Mouse (Mus musculus): ENCODE data around the gene Gcnt2. TPM values are rescaled to one million over a fixed set of nuclear protein-coding genes. Genes with fewer than 3 reads are reported as not detected.
A peak's percentile ranks its signal among the peaks of the same experiment; 100 is the strongest.

Gene Gcnt2
- total and polyA plus RNA-seq, 2 experiments from 2014 or later, result 2.8 to 12.9 TPM

DNA sequence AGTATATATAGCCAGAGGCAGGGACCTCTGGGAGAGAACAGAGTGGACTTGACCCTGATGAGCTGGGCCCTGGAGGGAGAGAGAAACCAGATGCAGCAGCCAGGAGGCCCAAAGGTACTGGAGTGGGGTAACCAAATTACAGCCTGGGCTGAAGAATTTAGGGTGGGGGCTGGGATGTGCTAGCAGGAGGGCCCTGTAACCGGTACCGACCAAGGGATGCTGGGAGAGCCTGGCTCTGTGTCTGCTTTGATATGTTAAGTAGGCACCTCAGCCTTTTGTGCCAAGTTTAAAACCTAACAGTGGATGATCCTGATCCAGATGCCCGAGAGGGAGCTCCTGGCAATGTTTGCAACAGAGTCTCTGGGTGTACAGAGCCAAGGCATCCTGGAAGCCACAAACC, 84.8 kb downstream of the Gcnt2 start:
- Histone ChIP-seq H3K27ac (ENCODE audit: low read depth) (no peak overlapping the region), H3K4me1 (ENCODE audit: control insufficient read depth, insufficient read depth) (peaks cover 24% of the 10 kb centered on the region), H3K9me3 (replicated peaks; ENCODE audit: control insufficient read depth, low read length) (no peaks in the 10 kb centered on the region), H3K36me3 (replicated peaks; ENCODE audit: control insufficient read depth, insufficient read depth, low read length) (no peaks in the 10 kb centered on the region), H3K4me3 (ENCODE audit: low read depth, low read length) (no peak overlapping the region), H3K27me3 (ENCODE audit: control insufficient read depth, insufficient read depth, low read length) (no peaks in the 10 kb centered on the region), H3K9ac (replicated peaks; ENCODE audit: low read depth, low read length) (no peak overlapping the region), H3K4me2 (ENCODE audit: low read depth, low read length) (no peak overlapping the region)
- 22% methylated on average over 3 of the region's 3 CpGs for WGBS
- TF ChIP-seq EP300 (IDR thresholded peaks at IDR 0.05; ENCODE audit: low read depth), result no peak
- no peak for TF ChIP-seq CTCF (IDR thresholded peaks at IDR 0.05; ENCODE audit: low read depth)
- ATAC-seq (ENCODE audit: insufficient read depth, low read depth) (no peak), DNase-seq (ENCODE audit: low spot score) (no peak)

DNA sequence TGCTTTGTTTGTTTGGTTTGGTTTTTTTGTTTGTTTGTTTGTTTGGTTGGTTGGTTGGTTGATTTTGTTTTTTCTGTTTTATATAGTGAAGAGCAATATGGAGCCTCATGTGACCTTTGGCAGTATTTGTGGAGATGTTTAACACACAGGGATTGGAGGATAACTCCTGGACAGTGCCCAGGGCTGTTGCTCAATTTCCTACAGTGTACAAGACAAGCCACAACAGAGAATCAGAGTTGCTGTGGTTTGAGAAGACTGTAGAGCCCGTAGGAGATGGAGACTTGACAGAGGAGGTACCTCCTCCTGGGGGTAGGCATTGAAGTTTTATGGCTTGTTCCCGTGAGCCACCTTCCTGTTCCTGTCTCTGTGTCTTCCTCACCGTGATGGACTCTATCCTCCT, 87.0 kb downstream of the Gcnt2 start:
- Histone ChIP-seq H3K4me2 (ENCODE audit: low read depth, low read length) (no peak overlapping the region), H3K9me3 (replicated peaks; ENCODE audit: control insufficient read depth, low read length) (no peaks in the 10 kb centered on the region), H3K27ac (ENCODE audit: low read depth) (no peak overlapping the region), H3K4me1 (ENCODE audit: control insufficient read depth, insufficient read depth) (peaks cover 20% of the 10 kb centered on the region), H3K27me3 (ENCODE audit: control insufficient read depth, insufficient read depth, low read length) (no peaks in the 10 kb centered on the region), H3K36me3 (replicated peaks; ENCODE audit: control insufficient read depth, insufficient read depth, low read length) (no peaks in the 10 kb centered on the region), H3K4me3 (ENCODE audit: low read depth, low read length) (no peak overlapping the region), H3K9ac (replicated peaks; ENCODE audit: low read depth, low read length) (no peak overlapping the region)
- TF ChIP-seq CTCF (IDR thresholded peaks at IDR 0.05; ENCODE audit: low read depth) (no peak), EP300 (IDR thresholded peaks at IDR 0.05; ENCODE audit: low read depth) (no peak)
- WGBS, result 71% methylated on average over 3 of the region's 3 CpGs
- DNase-seq (ENCODE audit: low spot score), result no peak
- ATAC-seq (ENCODE audit: insufficient read depth, low read depth), result no peak

DNA sequence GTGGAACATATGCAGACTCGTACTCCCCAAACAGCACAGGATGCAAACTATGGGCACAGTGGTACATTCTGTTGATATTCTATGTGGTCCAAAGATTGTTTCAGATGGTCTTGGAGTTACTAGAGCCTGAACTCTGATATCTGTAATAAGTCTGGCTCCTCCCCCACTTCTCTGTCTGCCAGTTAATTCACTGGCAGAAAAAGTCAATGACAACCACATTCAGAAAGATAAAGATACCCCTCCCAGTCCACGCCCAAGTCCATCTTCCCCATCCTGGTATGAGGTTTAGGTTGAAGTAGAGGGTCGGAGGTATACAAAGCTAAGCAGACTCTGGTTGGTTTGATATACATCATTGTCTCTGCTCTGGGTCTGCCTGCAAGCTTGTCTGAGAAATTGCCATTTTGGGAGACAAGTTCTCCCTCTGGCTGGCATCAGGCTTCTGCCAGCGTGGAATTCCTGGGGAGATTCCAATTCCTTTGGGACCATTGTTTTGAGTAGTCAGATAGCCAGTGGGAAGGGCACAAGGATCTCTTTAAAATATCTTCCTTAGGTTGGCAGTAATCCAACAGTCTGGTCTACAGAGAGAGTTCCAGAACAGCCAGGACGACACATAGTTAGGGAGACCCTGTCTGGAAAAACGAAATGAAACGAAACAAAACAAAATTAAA, 88.1 kb downstream of the Gcnt2 start:
- WGBS, result 35% methylated on average over 7 of the region's 7 CpGs
- DNase-seq (ENCODE audit: low spot score), result no peak
- no peak for ATAC-seq (ENCODE audit: insufficient read depth, low read depth)
- Histone ChIP-seq H3K4me1 (ENCODE audit: control insufficient read depth, insufficient read depth) (peaks cover 20% of the 10 kb centered on the region), H3K4me2 (ENCODE audit: low read depth, low read length) (peak overlapping the region; percentile 9), H3K27me3 (ENCODE audit: control insufficient read depth, insufficient read depth, low read length) (no peaks in the 10 kb centered on the region), H3K36me3 (replicated peaks; ENCODE audit: control insufficient read depth, insufficient read depth, low read length) (no peaks in the 10 kb centered on the region), H3K9me3 (replicated peaks; ENCODE audit: control insufficient read depth, low read length) (no peaks in the 10 kb centered on the region), H3K9ac (replicated peaks; ENCODE audit: low read depth, low read length) (no peak overlapping the region), H3K27ac (ENCODE audit: low read depth) (peak overlapping the region; percentile 39), H3K4me3 (ENCODE audit: low read depth, low read length) (no peak overlapping the region)
- TF ChIP-seq EP300 (IDR thresholded peaks at IDR 0.05; ENCODE audit: low read depth) (no peak), CTCF (IDR thresholded peaks at IDR 0.05; ENCODE audit: low read depth) (no peak)

DNA sequence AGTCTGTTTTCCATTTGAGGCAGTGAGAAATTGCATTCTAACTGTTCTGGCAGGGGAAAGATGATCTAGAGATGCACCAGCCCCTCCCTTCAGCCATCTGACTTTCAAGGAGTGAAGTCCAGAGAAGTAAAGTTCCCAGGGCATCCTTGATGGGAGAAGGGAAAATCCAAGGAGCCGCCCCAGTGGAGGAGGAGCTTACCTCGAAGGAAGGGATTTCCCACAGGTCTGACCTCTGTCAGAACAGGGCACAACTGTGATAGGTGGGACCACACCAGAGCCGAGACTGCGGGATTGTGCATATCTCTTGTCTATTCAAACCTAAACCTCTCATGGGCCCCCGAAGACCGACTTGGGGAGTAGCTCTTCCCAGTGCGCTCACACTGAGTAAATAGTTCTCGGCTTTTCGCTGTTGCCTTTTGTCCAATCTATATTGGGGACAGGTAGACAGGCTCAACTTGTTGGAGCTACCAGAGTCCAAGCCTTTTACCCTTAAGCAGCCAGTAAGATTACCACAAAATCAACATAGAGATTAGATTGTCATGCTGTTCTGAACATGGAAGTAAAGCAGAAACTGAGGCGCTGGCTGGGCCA, 91.9 kb downstream of the Gcnt2 start:
- 75% methylated on average over 10 of the region's 10 CpGs for WGBS
- DNase-seq (ENCODE audit: low spot score), result no peak

DNA sequence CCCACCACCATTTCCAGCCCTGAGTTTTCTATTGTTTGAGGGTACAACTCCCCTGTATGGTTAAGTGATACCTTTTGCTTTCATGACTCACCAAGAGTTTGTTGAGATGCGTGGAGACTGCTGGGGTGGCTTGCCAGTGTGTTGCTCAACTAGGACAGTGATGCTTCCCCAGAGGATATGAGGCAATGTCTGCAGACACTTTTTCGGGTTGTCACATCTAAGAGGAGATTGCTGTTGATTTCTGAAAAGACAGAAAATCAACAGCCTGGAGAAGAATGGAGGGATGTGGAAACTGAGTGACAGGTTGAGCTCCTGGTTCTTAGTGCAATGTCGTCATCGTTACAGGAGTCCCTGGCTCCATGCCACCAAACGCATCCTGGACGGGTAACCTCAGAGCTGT, 93.7 kb downstream of the Gcnt2 start:
- no peaks in the 10 kb centered on the region for H3K9me3 ChIP-seq (replicated peaks; ENCODE audit: control insufficient read depth, low read length)
- peaks cover 6% of the 10 kb centered on the region; the same call in 1 of the 2 replicates for H3K4me1 ChIP-seq (ENCODE audit: control insufficient read depth, insufficient read depth)
- WGBS, result 31% methylated on average over 6 of the region's 6 CpGs
- no peak overlapping the region for H3K4me3 ChIP-seq (ENCODE audit: low read depth, low read length)
- H3K27ac ChIP-seq (ENCODE audit: low read depth), result no peak overlapping the region
- H3K9ac ChIP-seq (replicated peaks; ENCODE audit: low read depth, low read length), result no peak overlapping the region
- H3K36me3 ChIP-seq (replicated peaks; ENCODE audit: control insufficient read depth, insufficient read depth, low read length), result 0 out of 2 replicates have a peak, but pooled peaks cover 7% of the 10 kb centered on the region
- H3K27me3 ChIP-seq (ENCODE audit: control insufficient read depth, insufficient read depth, low read length), result no peaks in the 10 kb centered on the region
- ATAC-seq (ENCODE audit: insufficient read depth, low read depth), result no peak
- DNase-seq (ENCODE audit: low spot score), result no peak
- TF ChIP-seq CTCF (IDR thresholded peaks at IDR 0.05; ENCODE audit: low read depth), result no peak
- no peak for TF ChIP-seq EP300 (IDR thresholded peaks at IDR 0.05; ENCODE audit: low read depth)
- no peak overlapping the region for H3K4me2 ChIP-seq (ENCODE audit: low read depth, low read length)

More for the DNA sequence above, 91.9 kb downstream of the Gcnt2 start:
- no peaks in the 10 kb centered on the region for H3K36me3 ChIP-seq (replicated peaks; ENCODE audit: control insufficient read depth, insufficient read depth, low read length)
- H3K4me1 ChIP-seq (ENCODE audit: control insufficient read depth, insufficient read depth), result peaks cover 16% of the 10 kb centered on the region
- H3K4me3 ChIP-seq (ENCODE audit: low read depth, low read length), result no peak overlapping the region
- no peaks in the 10 kb centered on the region for H3K9me3 ChIP-seq (replicated peaks; ENCODE audit: control insufficient read depth, low read length)
- no peak overlapping the region for H3K4me2 ChIP-seq (ENCODE audit: low read depth, low read length)
- TF ChIP-seq EP300 (IDR thresholded peaks at IDR 0.05; ENCODE audit: low read depth) (no peak), CTCF (IDR thresholded peaks at IDR 0.05; ENCODE audit: low read depth) (no peak)
- H3K27ac ChIP-seq (ENCODE audit: low read depth), result no peak overlapping the region
- ATAC-seq (ENCODE audit: insufficient read depth, low read depth), result no peak
- no peak overlapping the region for H3K9ac ChIP-seq (replicated peaks; ENCODE audit: low read depth, low read length)
- H3K27me3 ChIP-seq (ENCODE audit: control insufficient read depth, insufficient read depth, low read length), result no peaks in the 10 kb centered on the region

All from heart, postnatal 0 days (tissue).